Mouse (Mus musculus): ENCODE measurements around the gene Cdkl4. TPM values are rescaled to one million over a fixed set of nuclear protein-coding genes. Genes with fewer than 3 reads are reported as not detected.

Gene Cdkl4
- total RNA-seq, 1 experiment from 2014 or later, result 0.38 TPM

- no peak for ATAC-seq (replicated peaks; ENCODE audit: insufficient number of reproducible peaks, low FRiP score, low TSS enrichment, poor library complexity, severe bottlenecking)
Measured at GRCm38 (mm10) chr17:80496607-80497170, 80.9 kb downstream of the Cdkl4 start.

- ATAC-seq (replicated peaks; ENCODE audit: insufficient number of reproducible peaks, low FRiP score, low TSS enrichment, poor library complexity, severe bottlenecking), result no peak
Measured at GRCm38 (mm10) chr17:80496185-80496584, 81.4 kb downstream of the Cdkl4 start.

DNA sequence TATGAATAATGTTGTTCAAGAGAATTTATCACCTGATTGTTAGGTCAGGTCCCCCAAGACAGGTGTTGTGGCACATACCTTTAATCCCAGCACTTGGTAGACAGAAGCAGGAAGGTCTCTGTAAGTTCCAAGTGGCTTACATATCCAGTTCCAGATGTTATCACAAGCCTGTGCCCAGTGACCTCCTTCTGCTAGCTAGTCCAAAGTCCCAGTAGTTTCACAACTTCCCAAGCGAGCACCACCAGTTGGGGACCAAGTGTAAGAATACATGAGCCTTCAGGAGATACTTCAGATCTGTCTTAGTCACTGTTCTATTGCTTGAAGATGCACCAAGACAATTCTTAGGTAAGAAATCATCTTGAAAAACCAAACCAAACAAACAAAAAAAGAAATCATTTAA lies 83.7 kb downstream of the Cdkl4 start:
- ATAC-seq (replicated peaks; ENCODE audit: insufficient number of reproducible peaks, low FRiP score, low TSS enrichment, poor library complexity, severe bottlenecking), result no peak

DNA sequence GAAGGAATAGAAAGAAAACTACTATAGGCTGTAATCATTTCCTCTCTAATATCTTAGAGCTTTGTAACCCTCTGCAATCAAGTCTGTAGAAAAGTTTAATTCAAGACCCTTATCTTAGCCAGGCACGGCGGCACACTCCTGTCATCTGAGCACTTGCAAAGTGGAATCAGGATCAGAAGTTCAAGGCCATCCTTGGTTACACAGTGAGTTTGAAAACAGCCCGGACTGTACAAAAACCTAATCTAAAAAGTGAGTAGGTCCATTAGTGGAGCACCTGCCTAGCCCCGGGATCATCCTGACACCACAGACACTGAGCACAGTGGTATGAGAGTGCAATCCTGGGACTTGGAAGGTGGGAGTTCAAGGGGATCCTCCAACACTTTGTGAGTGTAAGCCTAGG lies 84.8 kb downstream of the Cdkl4 start:
- no peak for ATAC-seq (replicated peaks; ENCODE audit: insufficient number of reproducible peaks, low FRiP score, low TSS enrichment, poor library complexity, severe bottlenecking)

DNA sequence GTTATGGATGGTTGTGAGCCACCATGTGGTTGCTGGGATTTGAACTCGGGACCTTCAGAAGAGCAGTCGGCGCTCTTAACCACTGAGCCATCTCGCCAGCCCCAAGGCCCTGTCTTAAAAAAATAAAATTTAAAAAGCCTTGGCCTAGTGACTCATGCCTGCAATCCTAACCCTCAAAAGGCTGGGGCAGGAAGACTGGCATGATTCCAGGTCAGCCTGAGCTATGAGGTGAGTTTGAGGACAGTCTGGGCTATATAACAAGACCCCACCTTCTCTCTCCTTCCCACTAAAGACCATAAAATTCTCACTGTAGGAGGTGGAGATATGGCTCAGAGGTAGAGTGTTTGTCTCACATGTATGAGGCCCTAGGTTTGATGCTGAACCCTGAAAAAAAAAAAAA lies 85.3 kb downstream of the Cdkl4 start:
- ATAC-seq (replicated peaks; ENCODE audit: insufficient number of reproducible peaks, low FRiP score, low TSS enrichment, poor library complexity, severe bottlenecking), result no peak

GRCm38 (mm10) chr17:80490166-80490565 lies 87.4 kb downstream of the Cdkl4 start:
- ATAC-seq (replicated peaks; ENCODE audit: insufficient number of reproducible peaks, low FRiP score, low TSS enrichment, poor library complexity, severe bottlenecking), result no peak

GRCm38 (mm10) chr17:80488918-80489317 lies 88.7 kb downstream of the Cdkl4 start:
- no peak for ATAC-seq (replicated peaks; ENCODE audit: insufficient number of reproducible peaks, low FRiP score, low TSS enrichment, poor library complexity, severe bottlenecking)

GRCm38 (mm10) chr17:80485160-80485559 lies 92.5 kb downstream of the Cdkl4 start:
- no peak for ATAC-seq (replicated peaks; ENCODE audit: insufficient number of reproducible peaks, low FRiP score, low TSS enrichment, poor library complexity, severe bottlenecking)

GRCm38 (mm10) chr17:80480855-80481224 lies 96.8 kb downstream of the Cdkl4 start:
- no peak for ATAC-seq (replicated peaks; ENCODE audit: insufficient number of reproducible peaks, low FRiP score, low TSS enrichment, poor library complexity, severe bottlenecking)

DNA sequence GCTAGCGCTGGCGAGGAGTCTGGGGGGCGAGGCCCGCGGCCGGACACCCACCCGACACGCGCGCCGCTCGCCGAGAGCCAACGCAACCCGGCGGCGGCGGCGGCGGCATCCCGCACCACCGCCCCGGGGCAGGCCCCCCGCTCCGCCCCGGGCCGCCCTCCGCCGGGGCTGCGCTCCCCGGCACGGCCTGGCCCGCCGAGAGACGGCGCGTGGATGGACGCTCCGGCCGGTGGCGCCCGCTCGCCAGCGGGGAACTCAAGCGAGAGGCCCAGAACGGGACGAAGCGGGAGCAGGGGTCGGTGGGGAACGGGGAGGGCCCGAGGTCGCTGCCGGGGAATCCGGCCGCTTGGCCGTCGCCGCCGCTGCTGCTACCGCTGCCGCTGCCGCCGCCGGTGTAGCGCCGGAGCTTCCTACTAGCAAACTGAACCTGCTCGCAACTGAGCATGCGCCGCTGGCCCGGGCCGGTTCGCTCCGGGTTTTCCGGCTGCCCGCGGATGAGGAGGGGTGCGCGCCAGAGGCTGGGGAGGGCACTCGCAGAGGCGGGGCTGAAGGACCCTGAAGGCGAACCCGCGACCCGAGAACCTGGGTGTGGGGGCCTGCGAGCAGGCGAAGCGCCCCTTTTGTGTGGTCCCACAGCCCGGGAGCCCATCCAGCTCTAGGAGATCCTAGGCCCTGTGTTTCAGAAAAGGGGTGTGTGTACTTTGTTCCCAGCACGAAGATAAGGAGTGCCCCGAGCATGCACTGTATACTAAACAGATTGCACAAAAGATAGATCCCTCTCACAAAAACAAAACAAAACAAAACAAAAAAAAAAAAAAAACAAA lies 97.4 kb downstream of the Cdkl4 start, which contains the start of gene Sos1:
Sos1 (minus strand) TSS at position 423 of the 824 bp plus-strand sequence.
- ATAC-seq (replicated peaks; ENCODE audit: insufficient number of reproducible peaks, low FRiP score, low TSS enrichment, poor library complexity, severe bottlenecking), result peak; percentile 71

DNA sequence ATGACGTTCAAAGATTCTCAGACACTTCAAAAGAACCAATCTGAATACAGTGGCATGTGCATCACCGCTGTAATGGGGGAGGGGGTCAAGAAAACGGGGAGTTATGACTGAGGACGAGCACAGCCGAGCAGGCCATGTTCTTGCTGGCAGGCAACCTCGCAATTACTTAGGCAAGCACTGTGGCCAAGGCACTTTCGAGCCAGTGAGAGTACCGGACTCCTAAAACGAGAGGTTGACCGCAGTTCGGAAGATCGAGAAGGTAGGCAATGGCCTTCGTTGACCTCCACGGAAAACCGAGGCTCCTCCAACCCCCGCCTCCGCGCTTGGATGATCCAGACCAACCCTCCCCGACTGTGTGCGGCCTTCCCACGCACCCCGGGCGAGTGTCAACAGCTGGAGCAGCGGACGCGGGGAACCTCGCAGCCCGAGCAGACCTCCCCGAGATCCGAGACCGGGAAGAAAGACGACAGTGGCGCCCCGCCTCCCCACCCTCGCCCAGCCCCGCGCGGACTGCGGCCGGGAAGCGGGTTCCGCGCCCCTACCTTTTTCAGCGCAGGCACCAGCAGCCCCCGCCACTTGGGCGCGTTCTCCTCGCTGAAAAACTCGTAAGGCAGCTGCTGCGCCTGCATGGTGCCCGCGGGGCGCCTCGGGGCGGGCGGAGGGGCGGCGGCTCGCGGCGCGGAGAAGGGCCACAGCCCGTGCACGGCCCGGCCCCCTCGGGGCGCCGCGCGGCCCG lies 98.2 kb downstream of the Cdkl4 start:
- peak; percentile 18; the same call in 1 of the 2 replicates for ATAC-seq (replicated peaks; ENCODE audit: insufficient number of reproducible peaks, low FRiP score, low TSS enrichment, poor library complexity, severe bottlenecking)

GRCm38 (mm10) chr17:80477679-80478078 lies 99.9 kb downstream of the Cdkl4 start:
- no peak for ATAC-seq (replicated peaks; ENCODE audit: insufficient number of reproducible peaks, low FRiP score, low TSS enrichment, poor library complexity, severe bottlenecking)

GRCm38 (mm10) chr17:80476496-80476895 lies 101.1 kb downstream of the Cdkl4 start:
- ATAC-seq (replicated peaks; ENCODE audit: insufficient number of reproducible peaks, low FRiP score, low TSS enrichment, poor library complexity, severe bottlenecking), result no peak

Other genes with a start within 250 kb of the Cdkl4 start
- gene Gm10190, start 204.3 kb downstream of the Cdkl4 start, total RNA-seq (2017), result not detected in 3 replicates
- 7.0 to 13.8 TPM (median 9.4 TPM) in 3 replicates for gene Sos1, start 97.4 kb downstream of the Cdkl4 start, total RNA-seq (2017)
- gene Map4k3, start 150.7 kb upstream of the Cdkl4 start, total RNA-seq (2017), result 26.7 to 39.3 TPM (median 27.8 TPM) in 3 replicates